Mouse (Mus musculus): ENCODE measurements at regions not wholly inside any gene's neighbourhood (a gene's known extent, or its start where the extent isn't known, plus 50 kb on each side); places are given as distances from the start of the nearest gene placed in this dataset.

- intact Hi-C loops (cut with DNase I; ENCODE audit: low total_unique reads) = no loop called here
- no peak for DNase-seq
Measured at GRCm38 (mm10) chr8:115435720-115436355, 271.8 kb downstream of the Maf start.

GRCm38 (mm10) chr8:115432396-115433040, 275.1 kb downstream of the Maf start:
- peak; percentile 46 for DNase-seq
- intact Hi-C loops (cut with DNase I; ENCODE audit: low total_unique reads) = no loop called here

- DNase-seq = no peak
- intact Hi-C loops (cut with DNase I; ENCODE audit: low total_unique reads) = no loop called here
Measured at GRCm38 (mm10) chr8:115430793-115431192, 276.8 kb downstream of the Maf start.

GRCm38 (mm10) chr8:115429291-115429883, 278.2 kb downstream of the Maf start:
- DNase-seq = no peak
- intact Hi-C loops (cut with DNase I; ENCODE audit: low total_unique reads) = no loop called here

- DNase-seq = no peak
- intact Hi-C loops (cut with DNase I; ENCODE audit: low total_unique reads) = no loop called here
Measured at GRCm38 (mm10) chr8:115428528-115429290, 278.9 kb downstream of the Maf start.

GRCm38 (mm10) chr8:115428022-115428421, 279.6 kb downstream of the Maf start:
- no peak for DNase-seq
- intact Hi-C loops (cut with DNase I; ENCODE audit: low total_unique reads) = no loop called here

- intact Hi-C loops (cut with DNase I; ENCODE audit: low total_unique reads) = no loop called here
- no peak for DNase-seq
Measured at GRCm38 (mm10) chr8:115427490-115427889, 280.1 kb downstream of the Maf start.

- intact Hi-C loops (cut with DNase I; ENCODE audit: low total_unique reads) = no loop called here
- DNase-seq = no peak
Measured at GRCm38 (mm10) chr8:115426543-115426942, 281.1 kb downstream of the Maf start.

GRCm38 (mm10) chr8:115425360-115425759, 282.2 kb downstream of the Maf start:
- DNase-seq = no peak
- intact Hi-C loops (cut with DNase I; ENCODE audit: low total_unique reads) = no loop called here

- intact Hi-C loops (cut with DNase I; ENCODE audit: low total_unique reads) = no loop called here
- no peak for DNase-seq
Measured at GRCm38 (mm10) chr8:115423682-115424081, 283.9 kb downstream of the Maf start.

- intact Hi-C loops (cut with DNase I; ENCODE audit: low total_unique reads) = no loop called here
- DNase-seq = no peak
Measured at GRCm38 (mm10) chr8:115423056-115423455, 284.5 kb downstream of the Maf start.

GRCm38 (mm10) chr8:115420536-115420935, 287.1 kb downstream of the Maf start:
- intact Hi-C loops (cut with DNase I; ENCODE audit: low total_unique reads) = no loop called here
- DNase-seq = no peak

- no peak for DNase-seq
- intact Hi-C loops (cut with DNase I; ENCODE audit: low total_unique reads) = no loop called here
Measured at GRCm38 (mm10) chr8:115420131-115420530, 287.5 kb downstream of the Maf start.

- intact Hi-C loops (cut with DNase I; ENCODE audit: low total_unique reads) = no loop called here
- no peak for DNase-seq
Measured at GRCm38 (mm10) chr8:115418056-115418455, 289.5 kb downstream of the Maf start.

- intact Hi-C loops (cut with DNase I; ENCODE audit: low total_unique reads) = no loop called here
- DNase-seq = peak; percentile 57
Measured at GRCm38 (mm10) chr8:115414061-115414473, 293.5 kb downstream of the Maf start.

- intact Hi-C loops (cut with DNase I; ENCODE audit: low total_unique reads) = no loop called here
- DNase-seq = no peak
Measured at GRCm38 (mm10) chr8:115411756-115412155, 295.8 kb downstream of the Maf start.

GRCm38 (mm10) chr8:115411061-115411460, 296.5 kb downstream of the Maf start:
- intact Hi-C loops (cut with DNase I; ENCODE audit: low total_unique reads) = no loop called here
- DNase-seq = no peak

GRCm38 (mm10) chr8:115410191-115410590, 297.4 kb downstream of the Maf start:
- intact Hi-C loops (cut with DNase I; ENCODE audit: low total_unique reads) = no loop called here

GRCm38 (mm10) chr8:115407535-115407934, 300.1 kb downstream of the Maf start:
- DNase-seq = no peak
- intact Hi-C loops (cut with DNase I; ENCODE audit: low total_unique reads) = no loop called here

More at GRCm38 (mm10) chr8:115410191-115410590, 297.4 kb downstream of the Maf start:
- DNase-seq = no peak

- intact Hi-C loops (cut with DNase I; ENCODE audit: low total_unique reads) = loop anchor here (5.0 kb wide), 1 partner anchor 304 kb away; the partner anchor contains the start of gene Maf
- DNase-seq = no peak
Measured at GRCm38 (mm10) chr8:115403601-115404000, 304.0 kb downstream of the Maf start.
